Mouse (Mus musculus) lung, embryonic 14.5 days (tissue): ENCODE measurements at regions not wholly inside any gene's neighbourhood (a gene's known extent, or its start where the extent isn't known, plus 50 kb on each side); places are given as distances from the start of the nearest gene placed in this dataset.

Experiments used
- ATAC-seq: fragments of 200-750 bp; cut with Nextera tagmentation; 2 replicates; pipeline ENCODE4 v1.8.0; 2017; ENCODE audit warnings: mild to moderate bottlenecking, moderate TSS enrichment, moderate library complexity; ENCODE audit not compliant: insufficient read depth
- DNase-seq: peaks from one replicate; pipeline ENCODE4 v3.0.0-alpha.2; 2015
- H3K27ac ChIP-seq: fragments of 300-500 bp; sonication (generic); 2 replicates; pipeline ENCODE4 v1.5.1; 2014; ENCODE audit warnings: low read depth, mild to moderate bottlenecking, moderate library complexity
- H3K27me3 ChIP-seq: fragments of 300-500 bp; sonication (generic); 2 replicates; pipeline ENCODE4 v1.6.1; 2014; ENCODE audit warnings: low read length, control low read depth; ENCODE audit not compliant: insufficient read depth
- H3K36me3 ChIP-seq: fragments of 300-500 bp; sonication (generic); 2 replicates; pipeline ENCODE4 v1.6.1; 2014; ENCODE audit warnings: control low read depth; ENCODE audit not compliant: insufficient read depth
- H3K4me1 ChIP-seq: fragments of 300-500 bp; sonication (generic); 2 replicates; pipeline ENCODE4 v1.6.1; 2014; ENCODE audit warnings: antibody characterized with exemption, control low read depth; ENCODE audit not compliant: insufficient read depth
- H3K4me2 ChIP-seq: fragments of 300-500 bp; sonication (generic); 2 replicates; pipeline ENCODE4 v1.6.1; 2014; ENCODE audit warnings: mild to moderate bottlenecking
- H3K4me3 ChIP-seq: fragments of 300-500 bp; sonication (generic); 2 replicates; pipeline ENCODE4 v1.5.1; 2014; ENCODE audit warnings: low read depth, low read length
- H3K9ac ChIP-seq: fragments of 300-500 bp; sonication (generic); 2 replicates; pipeline ENCODE4 v1.6.1; 2014
- H3K9me3 ChIP-seq: fragments of 300-500 bp; sonication (generic); 2 replicates; pipeline ENCODE4 v1.6.1; 2016; ENCODE audit warnings: low read depth, low read length, control low read depth
- CTCF ChIP-seq: IDR thresholded peaks from 2 replicates; pipeline ENCODE4 v1.5.1; 2016; ENCODE audit warnings: antibody characterized with exemption, low read depth
- WGBS: fragments of 180-500 bp; shearing (Covaris S2); extraction: QIAGEN DNeasy Blood & Tissue Kit; methylation state at CpG from one replicate; pipeline ENCODE4 v1.1.7; 2014; 5-methylcytosine and 5-hydroxymethylcytosine counted together

GRCm38 (mm10) chr16:27783978-27784377 is 395.3 kb downstream of the Ccdc50 start:
- 51% methylated on average over 1 of the region's 1 CpGs for WGBS
- no peaks in the 10 kb centered on the region for H3K36me3 ChIP-seq
- no peak overlapping the region for H3K9ac ChIP-seq
- no peak overlapping the region for H3K4me3 ChIP-seq
- H3K4me1 ChIP-seq = no peaks in the 10 kb centered on the region
- no peaks in the 10 kb centered on the region for H3K27me3 ChIP-seq
- ATAC-seq = no peak
- H3K27ac ChIP-seq = no peak overlapping the region
- DNase-seq = no peak
- H3K4me2 ChIP-seq = no peak overlapping the region
- H3K9me3 ChIP-seq = no peaks in the 10 kb centered on the region
- TF ChIP-seq CTCF = no peak

GRCm38 (mm10) chr16:27793406-27793805 is 404.7 kb downstream of the Ccdc50 start:
- Histone ChIP-seq H3K4me3 (no peak overlapping the region), H3K27me3 (no peaks in the 10 kb centered on the region), H3K27ac (no peak overlapping the region), H3K4me1 (no peaks in the 10 kb centered on the region; the same call in 1 of the 2 replicates), H3K36me3 (no peaks in the 10 kb centered on the region), H3K9me3 (no peaks in the 10 kb centered on the region), H3K9ac (no peak overlapping the region), H3K4me2 (no peak overlapping the region)
- ATAC-seq (peak; percentile 60; the same call in 1 of the 2 replicates), DNase-seq (peak; percentile 80)
- 53% methylated on average over 1 of the region's 1 CpGs for WGBS
- no peak for TF ChIP-seq CTCF

GRCm38 (mm10) chr16:27794907-27795306 is 406.2 kb downstream of the Ccdc50 start:
- Histone ChIP-seq H3K4me3 (no peak overlapping the region), H3K9ac (no peak overlapping the region), H3K27me3 (no peaks in the 10 kb centered on the region), H3K27ac (no peak overlapping the region), H3K36me3 (no peaks in the 10 kb centered on the region), H3K9me3 (no peaks in the 10 kb centered on the region), H3K4me2 (no peak overlapping the region), H3K4me1 (no peaks in the 10 kb centered on the region; the same call in 1 of the 2 replicates)
- DNase-seq (no peak), ATAC-seq (no peak)
- TF ChIP-seq CTCF = no peak
- WGBS = 67% methylated on average over 1 of the region's 1 CpGs

- Histone ChIP-seq H3K4me1 (no peaks in the 10 kb centered on the region; the same call in 1 of the 2 replicates), H3K4me3 (no peak overlapping the region), H3K36me3 (no peaks in the 10 kb centered on the region), H3K27ac (no peak overlapping the region), H3K9ac (no peak overlapping the region), H3K27me3 (no peaks in the 10 kb centered on the region), H3K4me2 (no peak overlapping the region), H3K9me3 (no peaks in the 10 kb centered on the region)
- ATAC-seq (peak; percentile 96), DNase-seq (peak; percentile 92)
- WGBS = 39% methylated on average over 10 of the region's 10 CpGs
- no peak for TF ChIP-seq CTCF
Observed at GRCm38 (mm10) chr16:27796153-27796822, 407.6 kb downstream of the Ccdc50 start.

GRCm38 (mm10) chr16:27814476-27814875 is 425.8 kb downstream of the Ccdc50 start:
- TF ChIP-seq CTCF = no peak
- Histone ChIP-seq H3K36me3 (no peaks in the 10 kb centered on the region), H3K9me3 (no peaks in the 10 kb centered on the region), H3K4me1 (no peaks in the 10 kb centered on the region), H3K27ac (no peak overlapping the region), H3K27me3 (no peaks in the 10 kb centered on the region), H3K4me2 (no peak overlapping the region), H3K9ac (no peak overlapping the region), H3K4me3 (no peak overlapping the region)
- ATAC-seq (no peak), DNase-seq (no peak)
- WGBS = 93% methylated on average over 1 of the region's 1 CpGs
